Mouse (Mus musculus) ovary, postnatal 14 days (tissue): ENCODE measurements around the gene Wdr34.
"Not testable (repeated sequence)": the region's sequence is repeated elsewhere in the genome, so short reads cannot be mapped to it uniquely, and the experiment has no call there.

Source experiments
- DNase-seq: peaks from one replicate; pipeline ENCODE4 v3.0.0; 2022; ENCODE audit warnings: low spot score

The Wdr34 gene

GRCm38 (mm10) chr2:30066046-30066901 lies 17.6 kb upstream of the Wdr34 start:
- DNase-seq: peak; percentile 90

DNA sequence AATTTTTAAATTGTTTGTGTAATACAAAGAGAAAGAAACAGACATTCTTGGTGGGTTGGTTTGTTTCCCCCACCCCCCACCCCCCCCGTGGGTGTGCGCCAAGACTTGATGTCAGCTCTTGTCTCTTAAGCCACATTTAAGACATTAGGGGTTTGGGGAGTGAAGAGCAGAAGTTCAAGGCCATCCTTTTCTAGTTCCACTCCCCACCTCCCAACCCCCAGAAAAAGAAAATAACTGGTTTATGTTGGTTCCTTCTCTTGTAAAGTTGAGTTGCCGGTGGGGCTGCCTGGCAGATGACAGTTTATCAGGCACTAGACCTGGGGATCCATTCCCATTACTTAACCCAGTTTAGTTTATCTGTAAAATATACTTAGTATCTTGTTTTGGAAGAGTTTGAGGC lies 15.6 kb upstream of the Wdr34 start:
- DNase-seq: no peak

DNA sequence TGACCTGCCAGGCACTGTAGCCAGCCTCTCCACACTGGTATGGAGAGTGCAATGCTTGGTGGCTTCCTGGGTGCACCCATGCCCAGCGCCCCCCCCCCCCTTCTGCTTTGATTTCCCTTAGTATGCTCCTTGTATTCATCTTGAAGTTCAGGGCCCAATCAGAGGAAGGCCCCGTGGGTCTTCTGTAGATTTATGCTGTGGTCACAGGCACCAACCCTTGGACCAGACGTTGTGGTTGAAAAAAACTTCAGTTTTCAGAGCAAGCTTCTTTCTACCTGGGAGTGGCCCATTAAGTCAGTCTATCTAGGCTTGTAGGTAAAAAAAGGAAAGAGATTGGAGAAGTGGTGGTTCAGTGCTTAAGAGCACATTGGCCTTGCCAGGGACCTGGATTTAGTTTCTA lies 15.1 kb upstream of the Wdr34 start:
- no peak for DNase-seq

DNA sequence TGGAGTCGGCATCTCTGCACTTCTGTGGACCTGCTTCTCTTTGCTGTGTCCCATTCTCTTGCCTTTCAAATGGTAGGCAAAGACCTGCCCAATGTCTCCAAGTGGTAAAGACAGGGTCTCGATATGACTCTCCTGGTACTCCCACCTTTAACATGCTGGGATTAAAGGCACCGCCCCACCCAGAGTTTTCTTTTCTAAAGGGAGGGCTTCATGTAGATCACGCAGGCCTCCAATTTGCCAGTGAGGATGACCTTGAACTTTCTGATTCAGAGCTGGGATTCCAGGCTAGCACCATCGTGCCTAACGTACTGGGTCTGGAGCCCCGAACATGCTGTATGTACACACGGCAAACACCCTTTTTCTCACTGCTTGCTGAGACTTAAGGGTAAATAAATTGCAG lies 14.6 kb upstream of the Wdr34 start:
- DNase-seq: no peak

DNA sequence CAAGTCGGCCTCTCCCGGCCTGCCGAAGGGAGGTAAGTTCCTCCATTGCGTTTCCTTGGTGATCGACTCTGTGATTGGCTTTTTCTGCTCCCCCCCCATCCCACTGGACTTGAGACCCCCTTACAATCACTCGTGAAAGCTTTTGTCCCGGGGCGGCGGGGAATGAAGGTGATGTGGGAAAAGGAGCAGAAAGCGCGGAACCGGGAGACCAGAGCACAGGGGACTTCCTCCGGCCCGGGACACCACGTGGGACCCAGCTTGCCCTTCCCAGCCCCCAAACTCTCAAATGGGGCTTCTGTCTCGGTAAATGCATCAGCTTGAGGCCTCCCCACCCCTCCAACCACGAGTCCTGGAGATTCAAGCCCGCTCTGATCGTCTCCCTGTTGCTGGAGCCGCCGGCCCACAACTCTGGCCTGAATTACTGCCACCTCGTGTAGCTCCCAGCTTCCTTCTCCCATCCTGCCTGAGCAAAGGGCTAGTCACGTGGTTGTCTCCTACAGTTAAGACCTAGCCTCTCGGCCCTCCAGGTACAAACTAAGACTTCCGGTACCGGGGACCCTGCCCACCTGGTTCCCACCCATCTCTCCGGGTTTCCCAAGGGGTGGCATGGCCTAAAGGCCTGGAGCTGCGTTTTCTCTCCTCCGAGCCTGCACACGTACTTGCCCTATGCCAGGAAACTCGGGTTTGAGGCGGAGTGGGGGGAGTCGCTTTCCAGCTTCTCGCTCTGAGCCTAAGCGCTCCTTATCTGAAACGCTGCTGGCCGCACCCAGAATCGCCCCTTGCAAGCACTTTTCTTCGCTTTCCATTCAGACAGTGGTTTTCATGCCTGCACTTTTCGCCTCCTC lies 13.8 kb upstream of the Wdr34 start:
- DNase-seq: peak; percentile 42

GRCm38 (mm10) chr2:30061215-30062166 lies 12.8 kb upstream of the Wdr34 start:
- DNase-seq: peak; percentile 41

DNA sequence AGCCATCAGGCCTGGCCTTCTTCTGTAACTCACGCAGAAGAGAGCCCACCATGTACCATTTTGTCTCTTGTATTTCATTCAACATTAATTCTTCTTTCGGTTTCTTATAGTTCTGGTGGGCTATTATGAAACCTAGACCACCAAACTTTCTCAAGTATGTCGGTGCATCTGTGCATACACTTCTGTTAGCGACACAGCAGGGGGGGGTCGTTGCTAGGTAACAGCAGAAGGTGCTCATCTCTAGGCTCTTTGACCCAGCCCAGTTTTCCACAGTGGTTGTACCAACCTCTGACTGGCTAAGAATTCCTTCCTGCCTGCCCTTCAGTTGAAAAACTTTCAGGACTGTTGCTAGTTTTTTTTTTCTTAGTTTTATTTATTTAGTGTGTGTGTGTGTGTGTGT lies 9.7 kb upstream of the Wdr34 start:
- DNase-seq: no peak

DNA sequence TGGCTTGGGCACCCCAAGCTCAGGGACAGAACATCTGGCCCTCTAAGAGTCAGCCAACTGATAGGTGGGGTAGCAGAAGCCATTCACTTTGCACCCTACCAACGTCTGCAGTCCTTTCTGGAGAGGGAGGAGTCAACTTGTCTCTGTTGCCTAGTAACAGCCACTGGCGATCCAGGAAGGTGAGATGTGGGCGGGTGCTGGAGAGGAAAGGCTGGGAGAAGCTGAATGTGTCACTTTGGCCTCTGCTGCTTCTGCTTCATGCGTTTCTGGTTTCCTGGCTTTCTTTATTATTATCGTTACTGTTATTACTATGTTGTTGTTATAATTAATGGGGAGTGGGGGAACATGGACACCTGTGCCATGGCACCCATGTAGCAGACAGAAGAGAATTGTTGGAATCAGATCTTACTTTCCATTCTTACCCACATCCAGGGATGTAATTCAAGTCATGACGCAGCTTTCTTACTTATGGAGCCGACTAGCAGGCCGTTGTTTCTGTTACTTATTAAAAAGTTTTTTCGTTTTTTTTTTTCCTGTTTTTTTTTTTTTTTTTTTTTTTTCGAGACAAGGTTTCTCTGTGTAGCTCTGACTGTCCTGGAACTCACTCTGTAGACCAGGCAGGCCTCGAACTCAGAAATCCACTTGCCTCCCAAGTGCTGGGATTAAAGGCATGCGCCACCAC lies 8.7 kb upstream of the Wdr34 start, which contains the start of gene Set:
Set (plus strand) TSS at position 156 of the 682 bp plus-strand sequence.
- no peak for DNase-seq

GRCm38 (mm10) chr2:30056736-30057135 lies 8.1 kb upstream of the Wdr34 start:
- DNase-seq: no peak

DNA sequence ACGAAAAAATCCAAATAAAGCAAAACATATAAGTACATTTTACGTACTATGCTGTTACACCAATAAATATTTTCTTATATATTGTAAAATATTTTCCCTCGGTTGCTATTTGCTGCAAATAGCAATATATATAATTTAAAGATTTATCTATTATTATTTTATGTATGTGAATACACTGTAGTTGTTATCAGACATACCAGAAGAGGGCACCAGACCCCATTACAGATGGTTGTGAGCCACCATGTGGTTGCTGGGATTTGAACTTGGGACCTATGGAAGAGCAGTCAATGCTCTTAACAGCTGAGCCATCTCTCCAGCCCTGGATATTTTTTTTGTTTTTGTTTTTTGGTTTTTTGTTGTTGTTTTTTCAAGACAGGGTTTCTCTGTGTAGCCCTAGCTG lies 6.6 kb upstream of the Wdr34 start:
- not testable (repeated sequence) for DNase-seq

- DNase-seq: no peak
These were observed 3.5 kb upstream of the Wdr34 start for GRCm38 (mm10) chr2:30051992-30052761.

DNA sequence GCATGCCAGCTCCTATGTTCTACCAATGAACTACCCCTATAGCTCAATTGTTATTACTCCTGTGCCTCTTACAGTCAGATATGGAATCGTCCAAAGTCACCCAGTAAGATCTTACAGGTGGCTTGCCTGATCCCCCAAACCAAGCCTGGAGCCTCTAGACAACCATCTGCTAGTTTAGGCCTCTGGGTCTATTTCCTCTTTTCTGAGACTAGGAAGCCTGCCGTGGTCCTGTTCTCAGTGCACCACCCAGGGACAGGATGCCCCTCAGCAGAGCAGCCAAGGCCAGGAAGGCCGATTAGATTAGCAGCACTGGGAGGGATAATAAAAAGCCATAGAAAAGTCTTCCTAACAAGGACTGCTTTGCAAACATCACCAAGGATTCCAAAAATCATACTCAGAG lies 1.1 kb upstream of the Wdr34 start:
- no peak for DNase-seq

GRCm38 (mm10) chr2:30048101-30048501 lies 580 bp downstream of the Wdr34 start:
- DNase-seq: no peak

DNA sequence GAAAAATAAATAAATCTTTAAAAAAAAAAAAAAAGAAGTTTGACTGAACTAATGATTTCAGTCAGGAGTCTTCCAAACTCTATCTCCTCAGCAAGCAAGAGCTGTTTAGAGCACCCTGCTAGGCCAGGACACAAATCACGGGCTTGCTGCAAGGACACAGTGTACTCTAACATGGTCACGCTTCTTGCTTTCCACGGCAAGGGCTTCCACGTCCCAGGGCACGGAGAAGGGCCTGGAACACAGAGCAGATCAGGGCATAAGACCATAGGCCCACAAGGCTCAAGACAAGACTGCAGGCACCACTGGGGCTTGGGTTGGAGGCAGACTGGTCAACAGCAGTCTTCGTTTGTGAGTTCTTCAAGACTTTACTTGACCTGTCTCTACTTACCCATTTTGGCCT lies 1.6 kb downstream of the Wdr34 start:
- DNase-seq: no peak

GRCm38 (mm10) chr2:30044550-30044949 lies 4.1 kb downstream of the Wdr34 start:
- DNase-seq: no peak

- DNase-seq: peak; percentile 65
These were observed 6.2 kb downstream of the Wdr34 start for GRCm38 (mm10) chr2:30042445-30042844.

GRCm38 (mm10) chr2:30039687-30040086 lies 9.0 kb downstream of the Wdr34 start:
- DNase-seq: no peak

DNA sequence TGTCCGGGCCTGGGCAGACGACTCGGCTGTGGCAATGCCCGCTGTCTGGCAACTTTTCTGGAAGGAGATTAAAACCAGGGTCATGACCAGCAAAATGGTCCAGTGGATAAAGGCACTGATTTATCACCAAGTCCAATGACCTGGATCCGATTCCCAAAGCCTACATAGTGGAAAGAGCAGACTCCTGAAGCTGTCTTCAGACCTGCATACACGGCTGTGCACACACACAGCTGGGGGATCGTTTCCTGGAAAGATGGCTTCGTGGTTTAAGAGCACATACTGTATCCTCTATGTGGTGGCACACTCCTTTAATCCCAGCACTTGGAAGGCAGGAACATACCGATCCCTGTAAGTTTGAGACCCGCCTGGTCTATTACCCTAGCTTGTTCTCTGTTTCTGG lies 10.3 kb downstream of the Wdr34 start:
- no peak for DNase-seq

DNA sequence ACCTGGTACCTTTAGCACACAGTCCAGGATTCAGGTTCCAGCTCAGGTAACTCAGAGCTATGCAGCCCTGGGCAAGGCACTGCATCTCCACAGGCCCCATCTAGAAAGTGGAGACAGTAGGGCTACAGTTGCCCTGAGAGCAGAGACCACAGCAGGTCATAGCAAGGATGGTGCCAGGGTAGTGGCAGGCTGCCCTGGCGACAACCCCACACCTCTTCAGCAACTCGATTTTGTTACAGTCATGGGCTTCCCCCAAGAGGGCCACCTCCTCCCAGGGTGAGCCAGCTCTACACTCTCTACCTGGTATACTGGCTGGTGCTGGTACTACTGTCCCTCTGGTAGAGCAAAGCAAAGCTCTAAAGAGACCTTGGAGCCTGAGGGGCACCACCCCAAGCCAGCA lies 10.9 kb downstream of the Wdr34 start:
- DNase-seq: no peak

DNA sequence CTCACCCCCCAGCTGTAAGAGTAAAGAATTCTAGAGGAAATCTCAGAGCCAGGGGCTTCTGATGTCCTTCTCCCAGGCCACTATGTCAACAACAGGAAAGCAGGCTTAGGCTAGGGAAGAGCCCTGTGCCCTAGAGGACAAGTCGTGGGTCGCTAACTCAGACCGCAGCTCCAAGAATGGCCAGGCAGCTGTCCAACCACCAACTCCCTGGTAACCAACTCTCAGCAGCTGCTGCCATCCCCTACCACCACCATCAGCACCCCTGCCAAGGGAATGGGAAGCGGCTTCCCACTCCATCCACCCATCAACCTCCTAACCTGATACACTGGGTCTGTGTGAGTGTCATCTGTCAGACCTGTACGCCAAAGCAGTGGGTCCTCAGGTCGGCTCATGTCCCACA lies 15.7 kb downstream of the Wdr34 start:
- no peak for DNase-seq
